Mouse (Mus musculus): ENCODE results near the gene Pparg. TPM values are rescaled to one million over a fixed set of nuclear protein-coding genes. Genes with fewer than 3 reads are reported as not detected.

Gene Pparg
- polyA plus RNA-seq, 1 experiment, result not detected

DNA sequence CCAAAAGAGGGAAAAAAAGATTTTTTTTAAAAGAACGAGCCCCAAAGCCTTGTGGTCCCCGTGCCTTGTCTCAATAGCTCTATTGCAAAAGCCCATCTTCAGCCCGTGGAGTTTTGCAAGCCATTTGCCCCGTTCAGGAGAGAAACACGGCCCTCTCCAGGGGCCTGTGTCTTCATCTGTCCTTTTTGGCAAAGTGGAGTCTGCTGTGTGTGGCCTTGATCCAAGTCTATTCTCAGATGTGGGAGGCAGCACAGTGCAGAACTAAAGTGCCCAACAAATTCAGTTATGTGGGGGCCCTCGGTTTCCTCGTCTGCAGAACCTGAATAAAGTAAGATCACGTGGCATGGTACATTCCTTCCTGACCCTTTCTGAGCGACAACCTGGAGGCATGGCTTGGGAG is 162.4 kb downstream of the Pparg start:
- no peak for TF ChIP-seq CTCF (IDR thresholded peaks at IDR 0.05; ENCODE audit: insufficient read depth, low read depth, low read length)
- no peak for TF ChIP-seq POLR2A (IDR thresholded peaks at IDR 0.05; ENCODE audit: insufficient read depth, low read depth, low read length)
- H3K27ac ChIP-seq (ENCODE audit: insufficient read depth, low read depth, low read length), result no peak overlapping the region
- 55% methylated on average over 9 of the region's 9 CpGs for WGBS
- H3K4me1 ChIP-seq (ENCODE audit: control insufficient read depth, insufficient read depth, low read length), result peaks cover 19% of the 10 kb centered on the region
- no peak overlapping the region for H3K4me3 ChIP-seq (ENCODE audit: insufficient read depth, low read depth, low read length)

GRCm38 (mm10) chr6:115524449-115524990 is 163.8 kb downstream of the Pparg start:
- H3K4me3 ChIP-seq (ENCODE audit: insufficient read depth, low read depth, low read length), result no peak overlapping the region
- no peak overlapping the region for H3K27ac ChIP-seq (ENCODE audit: insufficient read depth, low read depth, low read length)
- H3K4me1 ChIP-seq (ENCODE audit: control insufficient read depth, insufficient read depth, low read length), result peaks cover 14% of the 10 kb centered on the region
- 92% methylated on average over 9 of the region's 9 CpGs for WGBS
- TF ChIP-seq POLR2A (IDR thresholded peaks at IDR 0.05; ENCODE audit: insufficient read depth, low read depth, low read length) (no peak), CTCF (IDR thresholded peaks at IDR 0.05; ENCODE audit: insufficient read depth, low read depth, low read length) (no peak)

GRCm38 (mm10) chr6:115527418-115527817 is 166.7 kb downstream of the Pparg start:
- TF ChIP-seq POLR2A (IDR thresholded peaks at IDR 0.05; ENCODE audit: insufficient read depth, low read depth, low read length) (no peak), CTCF (IDR thresholded peaks at IDR 0.05; ENCODE audit: insufficient read depth, low read depth, low read length) (no peak)
- Histone ChIP-seq H3K27ac (ENCODE audit: insufficient read depth, low read depth, low read length) (no peak overlapping the region), H3K4me1 (ENCODE audit: control insufficient read depth, insufficient read depth, low read length) (peaks cover 11% of the 10 kb centered on the region; the same call in 1 of the 2 replicates), H3K4me3 (ENCODE audit: insufficient read depth, low read depth, low read length) (no peak overlapping the region)
- 96% methylated on average over 3 of the region's 3 CpGs for WGBS

- Histone ChIP-seq H3K4me3 (ENCODE audit: insufficient read depth, low read depth, low read length) (no peak overlapping the region), H3K27ac (ENCODE audit: insufficient read depth, low read depth, low read length) (no peak overlapping the region), H3K4me1 (ENCODE audit: control insufficient read depth, insufficient read depth, low read length) (peaks cover 6% of the 10 kb centered on the region; the same call in 1 of the 2 replicates)
- TF ChIP-seq POLR2A (IDR thresholded peaks at IDR 0.05; ENCODE audit: insufficient read depth, low read depth, low read length) (no peak), CTCF (IDR thresholded peaks at IDR 0.05; ENCODE audit: insufficient read depth, low read depth, low read length) (no peak)
- WGBS, result 91% methylated on average over 4 of the region's 4 CpGs
These were observed 167.6 kb downstream of the Pparg start for GRCm38 (mm10) chr6:115528372-115528771.

- H3K27ac ChIP-seq (ENCODE audit: insufficient read depth, low read depth, low read length), result no peak overlapping the region
- no peak for TF ChIP-seq POLR2A (IDR thresholded peaks at IDR 0.05; ENCODE audit: insufficient read depth, low read depth, low read length)
- TF ChIP-seq CTCF (IDR thresholded peaks at IDR 0.05; ENCODE audit: insufficient read depth, low read depth, low read length), result no peak
- H3K4me1 ChIP-seq (ENCODE audit: control insufficient read depth, insufficient read depth, low read length), result peaks cover 3% of the 10 kb centered on the region
- no peak overlapping the region for H3K4me3 ChIP-seq (ENCODE audit: insufficient read depth, low read depth, low read length)
- WGBS, result 35% methylated on average over 7 of the region's 7 CpGs
These were observed 173.9 kb downstream of the Pparg start for GRCm38 (mm10) chr6:115534617-115535016.

DNA sequence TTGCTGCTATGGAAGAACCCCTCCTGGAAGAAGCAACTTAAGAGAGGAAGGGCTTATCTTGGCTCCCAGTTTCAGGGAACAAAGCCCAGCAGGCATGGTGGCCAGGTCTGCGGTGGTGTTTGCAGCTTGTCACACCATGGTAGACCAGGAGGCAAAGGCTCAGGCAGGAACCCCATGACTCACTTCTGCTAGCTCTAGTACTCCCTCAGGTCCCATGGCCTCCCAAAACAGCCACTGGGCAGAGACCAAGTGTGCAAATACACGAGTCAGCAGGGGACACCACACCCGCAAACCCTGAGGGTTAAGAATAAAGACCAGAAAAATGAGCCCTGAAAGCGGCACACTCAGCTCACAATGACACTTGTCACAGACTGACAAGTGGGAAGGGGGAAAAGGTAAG is 175.4 kb downstream of the Pparg start:
- 69% methylated on average over 4 of the region's 4 CpGs for WGBS
- TF ChIP-seq POLR2A (IDR thresholded peaks at IDR 0.05; ENCODE audit: insufficient read depth, low read depth, low read length), result no peak
- no peak for TF ChIP-seq CTCF (IDR thresholded peaks at IDR 0.05; ENCODE audit: insufficient read depth, low read depth, low read length)
- Histone ChIP-seq H3K4me3 (ENCODE audit: insufficient read depth, low read depth, low read length) (no peak overlapping the region), H3K27ac (ENCODE audit: insufficient read depth, low read depth, low read length) (no peak overlapping the region), H3K4me1 (ENCODE audit: control insufficient read depth, insufficient read depth, low read length) (peaks cover 3% of the 10 kb centered on the region)

- Histone ChIP-seq H3K4me3 (ENCODE audit: insufficient read depth, low read depth, low read length) (peak overlapping the region; percentile 25), H3K4me1 (ENCODE audit: control insufficient read depth, insufficient read depth, low read length) (peaks cover 3% of the 10 kb centered on the region), H3K27ac (ENCODE audit: insufficient read depth, low read depth, low read length) (no peak overlapping the region)
- WGBS, result 18% methylated on average over 26 of the region's 26 CpGs
- TF ChIP-seq POLR2A (IDR thresholded peaks at IDR 0.05; ENCODE audit: insufficient read depth, low read depth, low read length) (no peak), CTCF (IDR thresholded peaks at IDR 0.05; ENCODE audit: insufficient read depth, low read depth, low read length) (peak; percentile 73; the same call in 1 of the 2 replicates)
These were observed 178.1 kb downstream of the Pparg start for GRCm38 (mm10) chr6:115538645-115539429.

Other genes with a start within 250 kb of the Pparg start
- 93.0 TPM in 1 of 2 replicates, not detected in the other for gene Syn2, start 226.0 kb upstream of the Pparg start, polyA plus RNA-seq (2012; ENCODE audit: insufficient read depth, insufficient read length, low replicate concordance, missing spikeins)
- gene Gm17482, start 133.6 kb upstream of the Pparg start, polyA plus RNA-seq (2012; ENCODE audit: insufficient read depth, insufficient read length, low replicate concordance, missing spikeins), result not detected in 2 replicates
- gene Timp4, start 108.7 kb upstream of the Pparg start, polyA plus RNA-seq (2012; ENCODE audit: insufficient read depth, insufficient read length, low replicate concordance, missing spikeins), result not detected in 2 replicates
- gene Tsen2, start 183.7 kb downstream of the Pparg start, polyA plus RNA-seq (2012; ENCODE audit: insufficient read depth, insufficient read length, low replicate concordance, missing spikeins), result not detected in 2 replicates
- not detected in 2 replicates for gene Mkrn2os, start 231.6 kb downstream of the Pparg start, polyA plus RNA-seq (2012; ENCODE audit: insufficient read depth, insufficient read length, low replicate concordance, missing spikeins)
- not detected in 2 replicates for gene Mkrn2, start 241.0 kb downstream of the Pparg start, polyA plus RNA-seq (2012; ENCODE audit: insufficient read depth, insufficient read length, low replicate concordance, missing spikeins)